Mouse (Mus musculus): ENCODE data around the gene Ppard. TPM values are rescaled to one million over a fixed set of nuclear protein-coding genes. Genes with fewer than 3 reads are reported as not detected.

Ppard gene
- polyA plus RNA-seq, 1 experiment: 28.0 TPM

DNA sequence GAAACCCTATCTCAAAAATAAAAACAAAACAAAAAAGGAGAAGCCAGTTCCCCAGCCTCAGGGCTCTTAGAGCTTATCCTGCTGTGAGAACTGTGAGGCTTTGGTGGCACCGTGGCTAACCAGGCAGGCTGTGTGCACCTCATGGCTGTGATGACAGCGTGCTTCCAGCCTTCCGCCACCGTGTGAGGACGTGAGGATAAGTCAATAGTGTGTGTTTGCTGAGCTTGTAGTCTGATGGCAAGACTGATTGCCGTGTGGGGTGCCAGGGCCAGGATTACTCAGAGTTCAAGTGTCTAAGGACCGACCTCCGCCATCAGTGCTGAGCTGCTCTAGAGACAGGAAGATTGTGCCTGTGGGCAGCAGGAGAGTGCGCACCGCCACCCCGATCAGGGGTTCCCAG, 58.2 kb downstream of the Ppard start:
- H3K27ac ChIP-seq (ENCODE audit: insufficient read depth, low read depth, low read length): no peak overlapping the region
- H3K4me1 ChIP-seq (ENCODE audit: control insufficient read depth, insufficient read depth, low read length): peaks cover 30% of the 10 kb centered on the region
- DNase-seq: no peak
- TF ChIP-seq CTCF (conservative IDR thresholded peaks at IDR 0.05; ENCODE audit: insufficient read depth, insufficient read length, low read depth, low read length): no peak
- no peak for TF ChIP-seq POLR2A (IDR thresholded peaks at IDR 0.05; ENCODE audit: low read depth, low read length)
- H3K4me3 ChIP-seq (ENCODE audit: insufficient read depth, low read depth, low read length): no peak overlapping the region
- no peaks in the 10 kb centered on the region for H3K27me3 ChIP-seq (replicated peaks; ENCODE audit: control insufficient read depth, insufficient read depth, low read length)
- WGBS: 81% methylated on average over 11 of the region's 11 CpGs
- no peaks in the 10 kb centered on the region for H3K36me3 ChIP-seq (ENCODE audit: control insufficient read depth, insufficient read depth, low read length)

GRCm38 (mm10) chr17:28291346-28291745, 58.8 kb downstream of the Ppard start:
- H3K27ac ChIP-seq (ENCODE audit: insufficient read depth, low read depth, low read length): no peak overlapping the region
- DNase-seq: no peak
- no peaks in the 10 kb centered on the region for H3K36me3 ChIP-seq (ENCODE audit: control insufficient read depth, insufficient read depth, low read length)
- WGBS: 85% methylated on average over 7 of the region's 7 CpGs
- TF ChIP-seq POLR2A (IDR thresholded peaks at IDR 0.05; ENCODE audit: low read depth, low read length) (no peak), CTCF (conservative IDR thresholded peaks at IDR 0.05; ENCODE audit: insufficient read depth, insufficient read length, low read depth, low read length) (no peak)
- no peaks in the 10 kb centered on the region for H3K27me3 ChIP-seq (replicated peaks; ENCODE audit: control insufficient read depth, insufficient read depth, low read length)
- peaks cover 25% of the 10 kb centered on the region for H3K4me1 ChIP-seq (ENCODE audit: control insufficient read depth, insufficient read depth, low read length)
- no peak overlapping the region for H3K4me3 ChIP-seq (ENCODE audit: insufficient read depth, low read depth, low read length)

GRCm38 (mm10) chr17:28293716-28294115, 61.2 kb downstream of the Ppard start:
- TF ChIP-seq POLR2A (IDR thresholded peaks at IDR 0.05; ENCODE audit: low read depth, low read length) (no peak), CTCF (conservative IDR thresholded peaks at IDR 0.05; ENCODE audit: insufficient read depth, insufficient read length, low read depth, low read length) (no peak)
- DNase-seq: no peak
- no peaks in the 10 kb centered on the region for H3K36me3 ChIP-seq (ENCODE audit: control insufficient read depth, insufficient read depth, low read length)
- peaks cover 6% of the 10 kb centered on the region; the same call in 1 of the 2 replicates for H3K4me1 ChIP-seq (ENCODE audit: control insufficient read depth, insufficient read depth, low read length)
- no peak overlapping the region for H3K27ac ChIP-seq (ENCODE audit: insufficient read depth, low read depth, low read length)
- WGBS: 79% methylated on average over 4 of the region's 4 CpGs
- no peak overlapping the region for H3K4me3 ChIP-seq (ENCODE audit: insufficient read depth, low read depth, low read length)
- no peaks in the 10 kb centered on the region for H3K27me3 ChIP-seq (replicated peaks; ENCODE audit: control insufficient read depth, insufficient read depth, low read length)

DNA sequence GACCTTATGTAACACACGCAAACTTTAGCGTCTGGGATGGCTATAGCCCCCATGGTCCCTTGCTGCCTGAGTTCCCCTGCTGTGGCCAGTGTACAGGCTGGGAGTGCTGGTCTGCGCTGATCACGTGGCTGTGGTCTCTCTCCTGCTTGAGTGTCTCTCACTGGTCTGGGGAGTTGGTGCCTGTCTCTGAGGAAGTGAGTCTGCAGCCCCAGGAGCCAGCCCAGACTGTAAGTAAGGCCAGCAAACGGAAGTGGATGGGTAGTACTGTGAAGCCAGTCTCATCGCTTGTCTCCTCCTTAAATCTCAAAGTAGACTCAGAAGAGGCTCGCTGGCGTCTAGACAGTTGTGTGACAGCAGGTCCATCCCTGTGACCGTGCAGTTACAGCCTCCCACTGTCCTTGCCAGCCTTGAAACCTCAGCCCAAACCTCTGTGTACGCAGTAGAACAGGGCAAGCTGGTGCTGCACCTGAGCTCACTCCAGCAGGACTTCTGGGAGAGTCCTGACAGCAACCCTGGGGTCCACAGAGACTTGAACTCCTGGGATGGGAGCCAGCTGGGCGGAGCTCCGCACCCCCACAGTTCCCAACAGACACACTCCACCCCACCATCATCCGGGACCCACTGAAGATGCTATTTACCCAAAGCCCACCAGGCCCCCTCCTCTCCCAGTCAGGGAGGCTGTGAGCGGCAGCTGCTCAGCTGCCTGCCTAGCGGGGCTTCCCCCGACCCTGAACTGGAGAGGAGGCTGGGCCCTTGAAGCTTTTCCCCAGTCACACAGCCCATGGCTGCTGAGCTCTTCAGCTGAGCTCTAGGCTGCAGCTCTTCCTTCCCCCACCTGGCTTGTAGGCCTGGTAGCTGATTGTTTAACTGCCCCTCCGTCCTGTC, 62.2 kb downstream of the Ppard start:
- H3K36me3 ChIP-seq (ENCODE audit: control insufficient read depth, insufficient read depth, low read length): no peaks in the 10 kb centered on the region
- WGBS: 79% methylated on average over 17 of the region's 17 CpGs
- no peaks in the 10 kb centered on the region for H3K27me3 ChIP-seq (replicated peaks; ENCODE audit: control insufficient read depth, insufficient read depth, low read length)
- H3K4me1 ChIP-seq (ENCODE audit: control insufficient read depth, insufficient read depth, low read length): peaks cover 6% of the 10 kb centered on the region; the same call in 1 of the 2 replicates
- H3K27ac ChIP-seq (ENCODE audit: insufficient read depth, low read depth, low read length): no peak overlapping the region
- TF ChIP-seq CTCF (conservative IDR thresholded peaks at IDR 0.05; ENCODE audit: insufficient read depth, insufficient read length, low read depth, low read length): no peak
- TF ChIP-seq POLR2A (IDR thresholded peaks at IDR 0.05; ENCODE audit: low read depth, low read length): no peak
- H3K4me3 ChIP-seq (ENCODE audit: insufficient read depth, low read depth, low read length): no peak overlapping the region
- DNase-seq: no peak

GRCm38 (mm10) chr17:28298888-28299287, 66.4 kb downstream of the Ppard start:
- H3K27me3 ChIP-seq (replicated peaks; ENCODE audit: control insufficient read depth, insufficient read depth, low read length): no peaks in the 10 kb centered on the region
- no peak for DNase-seq
- H3K4me1 ChIP-seq (ENCODE audit: control insufficient read depth, insufficient read depth, low read length): no peaks in the 10 kb centered on the region
- H3K27ac ChIP-seq (ENCODE audit: insufficient read depth, low read depth, low read length): no peak overlapping the region
- no peak overlapping the region for H3K4me3 ChIP-seq (ENCODE audit: insufficient read depth, low read depth, low read length)
- no peak for TF ChIP-seq CTCF (conservative IDR thresholded peaks at IDR 0.05; ENCODE audit: insufficient read depth, insufficient read length, low read depth, low read length)
- no peak for TF ChIP-seq POLR2A (IDR thresholded peaks at IDR 0.05; ENCODE audit: low read depth, low read length)
- no peaks in the 10 kb centered on the region for H3K36me3 ChIP-seq (ENCODE audit: control insufficient read depth, insufficient read depth, low read length)
- 94% methylated on average over 17 of the region's 17 CpGs for WGBS

GRCm38 (mm10) chr17:28299669-28300320, 67.3 kb downstream of the Ppard start:
- 56% methylated on average over 11 of the region's 11 CpGs for WGBS
- no peak for TF ChIP-seq CTCF (conservative IDR thresholded peaks at IDR 0.05; ENCODE audit: insufficient read depth, insufficient read length, low read depth, low read length)
- TF ChIP-seq POLR2A (IDR thresholded peaks at IDR 0.05; ENCODE audit: low read depth, low read length): no peak
- Histone ChIP-seq H3K36me3 (ENCODE audit: control insufficient read depth, insufficient read depth, low read length) (no peaks in the 10 kb centered on the region), H3K4me1 (ENCODE audit: control insufficient read depth, insufficient read depth, low read length) (no peaks in the 10 kb centered on the region), H3K27ac (ENCODE audit: insufficient read depth, low read depth, low read length) (no peak overlapping the region), H3K27me3 (replicated peaks; ENCODE audit: control insufficient read depth, insufficient read depth, low read length) (no peaks in the 10 kb centered on the region), H3K4me3 (ENCODE audit: insufficient read depth, low read depth, low read length) (no peak overlapping the region)
- DNase-seq: no peak

DNA sequence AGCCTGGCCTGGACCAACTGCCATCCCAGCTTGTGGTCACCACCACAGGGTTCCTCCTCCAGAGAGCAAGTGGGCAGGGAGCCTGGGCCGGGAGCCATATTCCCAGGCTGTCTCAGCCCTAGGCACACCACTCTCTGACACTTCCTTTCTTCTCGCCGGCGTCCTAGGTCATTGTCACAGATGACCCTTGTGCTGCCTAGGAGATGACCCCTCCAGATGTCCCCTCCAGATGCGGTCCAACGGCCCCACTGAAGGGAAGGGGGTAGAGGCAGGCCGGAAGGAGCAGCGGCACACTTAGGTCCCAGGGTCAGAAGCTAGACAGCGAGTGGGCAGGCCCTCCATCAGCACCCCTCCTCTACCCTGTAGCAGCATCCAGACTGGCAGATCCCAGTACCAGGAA, 67.8 kb downstream of the Ppard start:
- no peaks in the 10 kb centered on the region for H3K36me3 ChIP-seq (ENCODE audit: control insufficient read depth, insufficient read depth, low read length)
- no peak for DNase-seq
- no peak overlapping the region for H3K27ac ChIP-seq (ENCODE audit: insufficient read depth, low read depth, low read length)
- no peaks in the 10 kb centered on the region for H3K27me3 ChIP-seq (replicated peaks; ENCODE audit: control insufficient read depth, insufficient read depth, low read length)
- 53% methylated on average over 9 of the region's 9 CpGs for WGBS
- H3K4me3 ChIP-seq (ENCODE audit: insufficient read depth, low read depth, low read length): no peak overlapping the region
- no peaks in the 10 kb centered on the region for H3K4me1 ChIP-seq (ENCODE audit: control insufficient read depth, insufficient read depth, low read length)
- no peak for TF ChIP-seq CTCF (conservative IDR thresholded peaks at IDR 0.05; ENCODE audit: insufficient read depth, insufficient read length, low read depth, low read length)
- TF ChIP-seq POLR2A (IDR thresholded peaks at IDR 0.05; ENCODE audit: low read depth, low read length): no peak

All from kidney, adult 2 months (tissue).